Mouse (Mus musculus) myocyte (in vitro differentiated cells): Measurements from ENCODE around the gene Ccdc42.

Experiments used
- E2F4 ChIP-seq: IDR thresholded peaks from one replicate; pipeline ENCODE4 v1.6.1; 2011; ENCODE audit warnings: mild to moderate bottlenecking, control low read depth, moderate library complexity; ENCODE audit not compliant: insufficient read depth
- MAX ChIP-seq: IDR thresholded peaks from one replicate; pipeline ENCODE4 v1.6.1; 2011; ENCODE audit warnings: low read depth, mild to moderate bottlenecking, control low read depth
- POLR2A ChIP-seq: IDR thresholded peaks from one replicate; pipeline ENCODE4 v1.6.1; 2011; ENCODE audit warnings: low read depth, mild to moderate bottlenecking, control low read depth, moderate library complexity; ENCODE audit not compliant: insufficient read length

DNA sequence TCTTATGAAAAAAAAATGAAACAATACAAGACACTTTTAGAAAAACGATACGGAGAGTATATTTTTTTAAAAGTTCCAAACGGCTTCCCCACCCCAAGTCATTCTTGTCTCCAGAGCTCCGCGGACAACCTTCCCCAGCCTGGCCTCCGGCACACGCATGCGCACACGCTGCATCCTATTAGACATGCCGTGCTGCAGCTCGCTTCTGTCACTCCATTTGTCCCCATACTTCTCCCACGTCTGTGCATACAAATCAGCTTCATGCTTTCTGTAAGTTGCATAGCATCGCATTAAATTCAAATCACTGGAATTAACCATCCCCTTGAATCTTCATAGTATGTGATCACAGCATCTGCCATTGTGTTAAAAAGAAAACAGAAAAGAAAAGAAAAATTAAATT, 3.6 kb upstream of the Ccdc42 start:
- TF ChIP-seq MAX (no peak), POLR2A (no peak), E2F4 (no peak)
